Mouse (Mus musculus): ENCODE results near the gene Tnrc18. TPM values are rescaled to one million over a fixed set of nuclear protein-coding genes. Genes with fewer than 3 reads are reported as not detected.

Gene Tnrc18
- polyA plus RNA-seq, 1 experiment = 57.5 TPM

DNA sequence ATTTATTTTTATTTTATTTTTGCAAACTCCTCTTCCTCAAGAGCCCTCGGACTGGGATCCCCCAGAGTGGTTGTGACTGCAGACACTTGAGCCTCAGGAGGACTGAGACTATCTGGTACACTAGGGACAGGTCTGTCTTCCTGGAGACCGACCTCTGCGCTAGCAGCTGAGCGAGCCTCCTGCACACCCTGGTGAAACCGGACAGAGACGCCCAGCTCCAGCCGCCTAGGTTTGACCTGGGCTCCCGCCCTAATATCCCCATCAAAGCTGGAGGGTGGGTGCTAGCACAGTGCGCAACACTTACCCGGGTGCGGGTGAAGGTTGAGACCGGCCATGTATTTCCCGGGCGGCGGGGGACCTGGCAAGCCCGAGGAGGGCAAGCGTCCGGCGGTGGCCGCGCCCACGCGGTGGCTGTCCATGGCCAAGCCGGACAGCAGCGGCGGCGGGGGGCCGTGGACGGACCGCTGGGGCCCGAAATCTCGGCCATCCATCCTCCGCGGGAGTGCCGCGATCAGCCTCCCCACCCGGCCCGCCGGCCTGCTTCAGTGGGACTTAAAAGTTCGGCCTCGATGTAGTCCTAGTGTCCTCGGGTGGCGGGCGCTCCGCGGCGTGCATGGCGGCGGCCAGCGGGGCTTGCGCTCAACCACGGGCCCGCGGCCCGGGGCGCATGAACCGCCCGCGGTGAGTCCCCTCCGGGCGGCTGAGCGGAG lies 2.6 kb downstream of the Tnrc18 start:
- no peak for TF ChIP-seq CTCF (IDR thresholded peaks at IDR 0.05; ENCODE audit: control insufficient read depth, insufficient read depth, low read length)
- TF ChIP-seq POLR2A (IDR thresholded peaks at IDR 0.05; ENCODE audit: borderline replicate concordance, control insufficient read depth, low read depth, low read length) = no peak; the same call in 1 of the 2 replicates
- under 1% methylated on average over 62 of the region's 62 CpGs for WGBS
- peak overlapping the region; percentile 79 for H3K27ac ChIP-seq (ENCODE audit: control insufficient read depth, insufficient read depth, low read depth, low read length, poor library complexity)
- H3K4me3 ChIP-seq (replicated peaks; ENCODE audit: control insufficient read depth, low read depth, low read length) = peak overlapping the region; percentile 81
- no peaks in the 10 kb centered on the region for H3K4me1 ChIP-seq (ENCODE audit: control insufficient read depth, insufficient read depth, low read length)

DNA sequence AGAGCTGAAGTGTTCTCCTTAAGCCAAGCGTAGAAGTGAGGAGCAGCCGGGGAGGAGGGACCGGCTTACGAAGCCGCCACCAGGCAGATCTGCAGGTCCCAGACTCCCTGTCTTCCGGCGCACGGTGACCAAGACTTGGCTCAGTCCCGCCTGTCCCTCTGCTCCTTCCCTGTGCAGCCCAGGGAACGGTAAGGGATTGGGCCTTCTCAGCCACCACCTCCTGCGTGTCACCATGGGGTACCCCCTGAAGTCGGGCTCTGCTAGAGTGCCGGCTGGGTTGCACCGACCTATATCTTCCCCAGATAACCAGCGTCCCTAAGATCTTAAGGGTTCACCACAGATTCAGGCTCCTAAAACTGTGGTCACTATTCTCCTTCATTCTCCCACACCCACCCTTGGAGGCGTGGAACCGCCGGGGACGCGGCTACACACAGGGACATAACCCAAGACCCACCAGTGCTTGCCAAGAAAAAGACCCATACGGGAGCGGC lies 3.3 kb downstream of the Tnrc18 start:
- 7% methylated on average over 22 of the region's 22 CpGs for WGBS
- no peak for TF ChIP-seq POLR2A (IDR thresholded peaks at IDR 0.05; ENCODE audit: borderline replicate concordance, control insufficient read depth, low read depth, low read length)
- TF ChIP-seq CTCF (IDR thresholded peaks at IDR 0.05; ENCODE audit: control insufficient read depth, insufficient read depth, low read length) = no peak
- H3K27ac ChIP-seq (ENCODE audit: control insufficient read depth, insufficient read depth, low read depth, low read length, poor library complexity) = no peak overlapping the region
- H3K4me1 ChIP-seq (ENCODE audit: control insufficient read depth, insufficient read depth, low read length) = no peaks in the 10 kb centered on the region
- H3K4me3 ChIP-seq (replicated peaks; ENCODE audit: control insufficient read depth, low read depth, low read length) = peak overlapping the region; percentile 81

- no peak for TF ChIP-seq POLR2A (IDR thresholded peaks at IDR 0.05; ENCODE audit: borderline replicate concordance, control insufficient read depth, low read depth, low read length)
- TF ChIP-seq CTCF (IDR thresholded peaks at IDR 0.05; ENCODE audit: control insufficient read depth, insufficient read depth, low read length) = no peak
- Histone ChIP-seq H3K4me1 (ENCODE audit: control insufficient read depth, insufficient read depth, low read length) (no peaks in the 10 kb centered on the region), H3K4me3 (replicated peaks; ENCODE audit: control insufficient read depth, low read depth, low read length) (peak overlapping the region; percentile 81), H3K27ac (ENCODE audit: control insufficient read depth, insufficient read depth, low read depth, low read length, poor library complexity) (no peak overlapping the region)
- 40% methylated on average over 23 of the region's 23 CpGs for WGBS
Measured at GRCm38 (mm10) chr5:142813722-142814111, 3.7 kb downstream of the Tnrc18 start.

DNA sequence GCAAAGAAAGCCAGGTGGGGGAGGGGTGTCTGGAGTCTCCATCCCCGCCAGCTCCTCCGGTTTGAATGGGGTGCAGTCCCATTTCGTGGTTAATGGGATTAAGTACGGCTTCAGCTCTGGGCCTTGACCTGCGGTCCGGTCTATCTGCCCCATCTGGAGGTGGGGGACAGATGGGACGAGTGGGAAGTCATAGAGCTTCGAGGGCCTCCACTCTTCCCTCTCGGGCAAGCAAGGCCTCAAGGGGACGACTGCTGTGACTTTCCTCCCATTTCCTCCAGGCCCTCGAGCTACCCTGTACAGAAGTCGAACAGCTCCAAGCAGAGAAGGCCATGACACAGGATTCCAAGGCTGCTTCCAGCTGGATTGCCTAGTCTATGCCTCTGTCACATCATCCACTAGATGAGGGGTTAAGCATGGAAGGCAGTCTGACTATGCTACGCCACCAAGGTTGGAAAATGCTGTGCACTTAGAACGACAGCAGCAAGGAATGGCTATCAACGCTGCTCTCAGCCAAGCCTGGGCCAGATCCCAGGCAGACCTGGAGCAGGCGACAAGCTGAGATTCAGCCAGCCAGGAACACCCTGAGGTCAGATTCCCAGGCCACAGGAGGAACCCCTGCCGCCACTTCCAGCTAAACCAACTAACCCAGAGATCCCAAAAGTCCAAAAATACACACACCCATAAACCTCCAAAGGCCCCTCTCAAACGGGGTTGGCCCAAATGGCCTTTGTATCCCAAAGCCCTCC lies 4.3 kb downstream of the Tnrc18 start:
- H3K27ac ChIP-seq (ENCODE audit: control insufficient read depth, insufficient read depth, low read depth, low read length, poor library complexity) = no peak overlapping the region
- H3K4me1 ChIP-seq (ENCODE audit: control insufficient read depth, insufficient read depth, low read length) = no peaks in the 10 kb centered on the region
- no peak overlapping the region for H3K4me3 ChIP-seq (replicated peaks; ENCODE audit: control insufficient read depth, low read depth, low read length)
- TF ChIP-seq CTCF (IDR thresholded peaks at IDR 0.05; ENCODE audit: control insufficient read depth, insufficient read depth, low read length) (no peak), POLR2A (IDR thresholded peaks at IDR 0.05; ENCODE audit: borderline replicate concordance, control insufficient read depth, low read depth, low read length) (no peak)
- WGBS = 51% methylated on average over 18 of the region's 18 CpGs

GRCm38 (mm10) chr5:142812621-142812975 lies 4.9 kb downstream of the Tnrc18 start:
- TF ChIP-seq POLR2A (IDR thresholded peaks at IDR 0.05; ENCODE audit: borderline replicate concordance, control insufficient read depth, low read depth, low read length) (no peak), CTCF (IDR thresholded peaks at IDR 0.05; ENCODE audit: control insufficient read depth, insufficient read depth, low read length) (no peak)
- WGBS = 73% methylated on average over 8 of the region's 8 CpGs
- Histone ChIP-seq H3K4me1 (ENCODE audit: control insufficient read depth, insufficient read depth, low read length) (no peaks in the 10 kb centered on the region), H3K4me3 (replicated peaks; ENCODE audit: control insufficient read depth, low read depth, low read length) (no peak overlapping the region), H3K27ac (ENCODE audit: control insufficient read depth, insufficient read depth, low read depth, low read length, poor library complexity) (no peak overlapping the region)

GRCm38 (mm10) chr5:142811870-142812443 lies 5.5 kb downstream of the Tnrc18 start:
- TF ChIP-seq POLR2A (IDR thresholded peaks at IDR 0.05; ENCODE audit: borderline replicate concordance, control insufficient read depth, low read depth, low read length) (no peak), CTCF (IDR thresholded peaks at IDR 0.05; ENCODE audit: control insufficient read depth, insufficient read depth, low read length) (no peak)
- Histone ChIP-seq H3K4me1 (ENCODE audit: control insufficient read depth, insufficient read depth, low read length) (no peaks in the 10 kb centered on the region), H3K27ac (ENCODE audit: control insufficient read depth, insufficient read depth, low read depth, low read length, poor library complexity) (no peak overlapping the region), H3K4me3 (replicated peaks; ENCODE audit: control insufficient read depth, low read depth, low read length) (no peak overlapping the region)
- 85% methylated on average over 8 of the region's 8 CpGs for whole genome bisulfite sequencing

DNA sequence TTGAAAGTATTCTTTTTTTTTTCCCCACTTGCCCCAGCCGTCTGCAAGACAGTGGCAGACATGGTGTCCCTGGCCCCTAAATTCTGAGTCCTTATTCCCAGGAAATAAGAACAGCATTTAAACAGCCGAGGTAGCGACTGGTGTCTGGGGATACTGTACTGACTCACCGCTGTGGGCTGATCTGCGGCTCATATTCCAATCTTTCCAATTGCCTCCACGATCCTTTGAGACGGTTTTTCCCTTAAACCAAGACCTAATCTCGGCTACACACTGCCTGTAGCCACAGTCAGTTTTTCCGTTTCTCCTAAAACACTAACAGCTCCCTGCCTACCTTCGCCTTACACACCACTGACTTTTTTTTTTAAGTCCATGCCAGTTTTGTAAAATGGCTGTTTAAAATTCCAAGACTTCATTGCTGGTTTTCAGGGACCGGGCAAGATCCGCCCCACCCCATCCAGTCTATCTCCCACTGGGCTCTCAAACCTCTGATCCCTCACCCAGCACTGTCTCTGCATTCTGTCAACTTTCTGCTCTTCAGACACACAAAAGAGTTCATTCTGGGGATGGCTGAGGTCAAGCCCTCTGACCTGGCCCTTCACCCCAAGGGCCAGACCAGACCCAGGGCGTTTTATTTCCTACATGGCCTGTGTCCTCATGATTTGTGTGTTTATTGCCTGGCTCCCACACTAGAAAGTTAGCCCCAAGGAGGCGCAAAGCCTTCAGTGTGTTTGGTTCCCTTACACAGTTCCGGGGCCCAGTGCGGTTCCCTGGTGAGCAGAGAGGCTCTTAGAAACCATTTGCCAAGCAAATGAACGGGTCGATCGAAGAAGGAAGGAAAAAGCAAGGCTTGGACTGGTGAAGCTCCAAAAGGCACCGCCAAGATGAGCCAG lies 6.5 kb downstream of the Tnrc18 start:
- TF ChIP-seq POLR2A (IDR thresholded peaks at IDR 0.05; ENCODE audit: borderline replicate concordance, control insufficient read depth, low read depth, low read length) (no peak), CTCF (IDR thresholded peaks at IDR 0.05; ENCODE audit: control insufficient read depth, insufficient read depth, low read length) (no peak)
- Histone ChIP-seq H3K4me1 (ENCODE audit: control insufficient read depth, insufficient read depth, low read length) (no peaks in the 10 kb centered on the region), H3K4me3 (replicated peaks; ENCODE audit: control insufficient read depth, low read depth, low read length) (no peak overlapping the region), H3K27ac (ENCODE audit: control insufficient read depth, insufficient read depth, low read depth, low read length, poor library complexity) (no peak overlapping the region)
- 80% methylated on average over 20 of the region's 20 CpGs for WGBS

Data from bone marrow, adult 2 months (tissue).